Mouse (Mus musculus) bone marrow macrophage, adult 2 months (primary cell): ENCODE measurements at regions not wholly inside any gene's neighbourhood (a gene's known extent, or its start where the extent isn't known, plus 50 kb on each side); places are given as distances from the start of the nearest gene placed in this dataset.

Source experiments
- CTCF ChIP-seq: IDR thresholded peaks from 2 replicates; pipeline ENCODE4 v1.5.1; 2012; ENCODE audit warnings: low read depth, mild to moderate bottlenecking, low read length, moderate library complexity
- POLR2A ChIP-seq: IDR thresholded peaks from 2 replicates; pipeline ENCODE4 v1.6.1; 2012; ENCODE audit warnings: mild to moderate bottlenecking, low read depth, low read length, borderline replicate concordance

DNA sequence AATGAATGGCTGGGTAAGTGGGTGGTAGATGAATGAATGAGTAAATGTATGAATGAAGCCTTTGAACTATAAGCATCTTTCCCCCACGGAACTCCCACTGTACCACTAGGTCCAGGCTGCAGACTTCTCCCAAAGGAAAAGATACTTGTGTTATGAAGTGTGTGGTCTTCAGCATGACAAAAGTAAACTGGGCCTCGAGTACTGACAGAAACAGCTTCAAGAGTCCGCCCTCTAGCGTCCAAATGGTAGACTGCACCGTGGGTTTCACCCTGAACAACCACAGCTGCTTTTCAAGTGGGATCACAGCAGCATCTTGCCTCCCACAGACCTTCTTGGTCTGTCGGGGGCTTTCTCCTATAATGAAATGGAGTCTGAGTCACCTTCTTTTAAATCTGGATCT is 54.7 kb upstream of the Ankrd34c start:
- TF ChIP-seq CTCF (peak; percentile 66; the same call in 1 of the 2 replicates), POLR2A (no peak)
